Mouse (Mus musculus): ENCODE results near the gene Efcab7. TPM values are rescaled to one million over a fixed set of nuclear protein-coding genes. Genes with fewer than 3 reads are reported as not detected.

Efcab7 gene
- 5.9 to 8.5 TPM (median 6.7 TPM) in 4 replicates for total RNA-seq (2023)

DNA sequence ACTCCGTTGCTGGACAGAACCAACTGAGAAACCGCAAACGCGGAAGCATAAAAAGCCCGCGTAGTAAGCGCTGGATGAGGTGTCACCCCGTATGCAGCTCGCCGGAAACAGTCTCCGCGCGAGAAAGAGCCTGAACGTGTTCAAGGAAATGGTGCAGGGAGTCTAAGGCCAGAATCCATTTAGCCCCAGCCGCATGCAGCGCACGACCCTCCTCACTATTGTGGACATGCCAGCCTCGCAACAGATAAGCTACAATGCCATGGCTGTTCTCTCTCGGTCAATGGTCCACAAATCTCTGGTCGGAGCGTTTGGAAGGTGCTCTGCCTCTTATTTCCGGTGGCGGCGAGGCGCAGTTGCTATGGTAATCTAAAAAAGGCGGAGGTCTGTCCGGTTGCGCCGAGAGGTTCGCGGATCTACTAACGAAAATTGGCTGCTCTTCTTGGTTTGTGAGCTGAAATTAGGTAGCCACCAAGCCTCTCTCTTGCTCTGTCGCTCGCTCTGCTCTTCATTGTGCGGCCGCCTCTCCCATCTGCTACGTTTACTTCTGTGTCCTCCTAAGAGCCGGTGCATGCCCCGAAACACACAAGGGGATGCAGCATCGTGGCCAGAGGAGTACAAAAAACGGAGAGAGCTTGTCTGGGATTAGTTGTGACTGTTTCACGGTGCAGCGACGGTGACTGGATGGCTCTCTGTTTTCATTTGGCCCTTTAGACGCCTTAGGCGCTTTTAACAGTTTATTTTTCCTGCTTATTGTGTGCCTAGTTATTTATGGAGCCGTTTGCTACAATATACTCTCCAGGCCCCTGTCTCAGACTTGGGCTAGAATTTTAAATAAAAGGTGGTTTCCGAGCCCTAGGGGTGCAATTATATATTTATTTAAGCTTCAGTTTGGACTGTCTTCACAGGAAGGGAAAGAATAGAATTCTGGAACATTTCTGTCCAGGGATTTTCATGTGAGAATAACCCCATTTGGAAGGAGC lies at the start of gene Efcab7:
Gene Efcab7, plus strand, starts transcription at position 105 of the 980 bp plus-strand sequence.

DNA sequence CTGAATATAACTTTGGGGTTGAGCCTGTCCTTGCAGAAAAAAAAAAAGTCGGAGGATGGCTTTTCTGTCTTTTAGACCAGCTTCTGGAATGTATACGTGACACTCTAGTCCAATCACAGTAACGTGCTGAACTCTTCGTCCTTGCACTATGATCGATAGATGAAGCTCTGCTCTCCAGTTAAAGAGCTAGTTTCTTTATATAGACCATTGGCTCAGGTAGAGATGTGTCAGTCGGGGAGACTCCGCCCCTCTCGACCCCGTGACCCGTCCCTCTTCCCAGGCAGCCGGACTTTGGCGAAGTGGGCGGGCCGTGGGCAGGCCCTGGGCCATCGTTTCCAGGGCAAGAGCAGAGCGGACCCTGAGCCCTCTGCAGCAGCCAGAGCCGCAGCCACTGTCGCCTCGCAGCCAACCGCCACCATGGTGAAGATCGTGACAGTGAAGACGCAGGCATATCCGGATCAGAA lies 100.2 kb downstream of the Efcab7 start, which contains the start of gene Pgm1:
Gene Pgm1, plus strand, starts transcription at position 266 of the 464 bp plus-strand sequence.

GRCm38 (mm10) chr4:99929613-99930517 lies 100.9 kb downstream of the Efcab7 start, which contains the start of gene Itgb3bp:
TSS of gene Itgb3bp (minus strand) at chr4:99929813.

Other genes with a start within 250 kb of the Efcab7 start
- not detected in 4 replicates for gene Foxd3, start 172.9 kb upstream of the Efcab7 start, total RNA-seq (2023)
- gene Alg6, start 113.5 kb upstream of the Efcab7 start, total RNA-seq (2023) = 4.4 to 6.9 TPM (median 6.0 TPM) in 4 replicates
- gene Pgm1, start 100.2 kb downstream of the Efcab7 start, total RNA-seq (2023) = 13.6 to 16.7 TPM (median 14.3 TPM) in 4 replicates
- 8.7 to 11.9 TPM (median 11.3 TPM) in 4 replicates for gene Itgb3bp, start 100.6 kb downstream of the Efcab7 start, total RNA-seq (2023)